Mouse (Mus musculus): Measurements from ENCODE around the gene Esr1. TPM values are rescaled to one million over a fixed set of nuclear protein-coding genes. Genes with fewer than 3 reads are reported as not detected.
"Not testable (repeated sequence)": the region's sequence is repeated elsewhere in the genome, so short reads cannot be mapped to it uniquely, and the experiment has no call there.

Gene Esr1
- total RNA-seq (2021), result 10 to 100 TPM; 28.7 to 32.2 TPM
- long read RNA-seq, experiment 1, partial matches to known transcripts, result 0 of 11 reads
- long read RNA-seq, experiment 1, other reads (novel, unspliced or antisense), result 11 of 11 reads
- long read RNA-seq, experiment 2, partial matches to known transcripts, result 0 of 12 reads
- long read RNA-seq, experiment 2, other reads (novel, unspliced or antisense), result 12 of 12 reads

DNA sequence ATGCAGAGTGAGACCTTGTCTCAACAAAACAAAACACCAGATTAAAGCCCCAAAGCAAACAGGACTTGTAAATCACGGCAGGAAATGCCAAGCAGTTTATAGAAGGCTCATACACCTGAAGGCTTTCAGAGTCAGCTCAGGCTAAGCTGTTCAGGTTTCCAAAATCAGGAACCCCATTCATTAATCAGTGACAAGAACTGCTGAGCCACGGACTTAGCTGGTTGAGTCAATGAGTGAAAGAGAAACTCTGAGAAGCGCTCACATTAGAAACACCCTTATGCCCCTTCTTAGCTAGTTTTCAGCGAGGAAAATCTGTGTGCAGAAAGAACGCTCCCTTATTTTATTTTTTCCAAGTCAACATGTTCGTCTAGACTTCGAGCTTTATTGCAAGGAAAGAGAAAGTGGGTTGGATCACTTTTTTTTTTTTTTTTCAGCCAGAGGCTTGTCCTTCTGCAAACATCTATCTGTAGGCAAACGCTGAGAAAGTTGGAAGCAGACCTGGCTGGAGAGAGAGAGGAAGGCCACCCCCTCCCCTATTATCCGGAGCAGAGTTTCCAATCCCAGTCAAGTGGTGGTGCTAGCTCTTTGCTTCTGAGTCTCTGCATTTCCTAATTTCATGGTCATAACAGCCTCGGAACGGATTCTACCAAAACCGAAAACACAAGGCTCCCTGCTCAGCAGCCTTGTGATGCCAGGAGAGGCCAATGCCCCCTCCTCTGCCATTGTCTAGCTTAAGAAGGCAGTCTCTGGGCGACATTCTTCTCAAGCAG is at the start of gene Esr1:
Esr1 (plus strand) TSS at position 208 of the 770 bp plus-strand sequence.
- intact Hi-C loops (cut with DNase I), result loop anchor here (5.0 kb wide), 2 partner anchors 101 to 461 kb away; no protein-coding TSS in a partner anchor
- peak in 1 of 2 experiments; percentile 25 for DNase-seq

DNA sequence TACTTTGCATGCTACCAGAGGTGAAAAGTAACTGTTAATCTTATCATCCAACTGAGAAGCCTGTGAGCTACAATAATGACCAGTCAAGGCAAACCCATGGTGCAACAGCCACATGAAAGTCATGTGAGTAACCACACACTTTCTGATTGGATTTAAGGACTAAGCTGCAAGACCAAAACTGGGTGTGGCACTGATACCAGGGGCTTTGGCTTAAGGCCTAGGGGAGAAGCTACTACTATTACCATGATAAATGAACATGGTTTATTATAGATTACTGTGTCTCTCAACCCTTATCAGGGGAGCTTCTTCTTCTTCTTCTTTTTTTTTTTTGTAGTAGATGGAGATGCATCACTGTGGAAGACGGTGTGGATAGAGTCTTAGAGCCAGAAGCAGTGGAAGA is 46.2 kb upstream of the Esr1 start:
- no peak for DNase-seq
- intact Hi-C loops (cut with DNase I), result no loop called here

DNA sequence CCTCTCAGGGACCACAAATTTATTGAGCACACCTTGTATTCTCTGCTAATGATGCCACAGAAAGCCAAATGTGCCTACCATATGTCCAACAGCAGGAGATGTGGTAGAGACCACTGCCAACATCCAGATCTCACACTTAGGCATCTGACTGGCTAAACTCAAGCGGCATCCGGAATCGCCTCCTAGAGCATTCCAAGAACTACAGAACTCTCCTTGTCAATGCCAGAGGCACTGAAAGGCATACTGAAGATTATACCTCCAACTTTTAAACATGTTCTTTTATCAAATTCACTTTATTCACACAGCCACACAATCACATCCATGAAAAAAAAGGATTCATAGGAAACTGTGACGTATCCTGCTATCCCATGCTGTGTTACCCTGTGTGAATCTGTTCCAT is 40.6 kb upstream of the Esr1 start:
- no peak for DNase-seq
- intact Hi-C loops (cut with DNase I), result no loop called here

DNA sequence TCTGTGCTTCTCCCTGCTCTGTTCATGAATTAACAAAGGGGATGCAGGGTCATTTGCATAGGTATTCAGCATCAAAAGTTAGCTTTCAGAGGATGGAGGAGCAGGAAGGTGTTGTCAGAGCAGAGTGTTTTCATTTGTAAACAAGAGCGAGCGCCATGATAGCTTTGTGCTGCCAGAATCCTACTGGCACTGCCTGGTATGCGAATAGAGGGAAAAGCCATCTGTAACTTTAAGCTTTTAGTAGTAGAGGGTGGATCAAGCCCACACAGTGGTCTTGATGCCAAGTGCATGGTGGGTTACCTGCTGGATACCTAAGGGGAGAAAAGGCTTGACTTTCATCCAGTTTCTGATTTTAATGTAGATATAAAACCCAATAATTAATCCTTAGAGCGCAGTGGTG is 40.1 kb upstream of the Esr1 start:
- intact Hi-C loops (cut with DNase I), result no loop called here
- no peak for DNase-seq

DNA sequence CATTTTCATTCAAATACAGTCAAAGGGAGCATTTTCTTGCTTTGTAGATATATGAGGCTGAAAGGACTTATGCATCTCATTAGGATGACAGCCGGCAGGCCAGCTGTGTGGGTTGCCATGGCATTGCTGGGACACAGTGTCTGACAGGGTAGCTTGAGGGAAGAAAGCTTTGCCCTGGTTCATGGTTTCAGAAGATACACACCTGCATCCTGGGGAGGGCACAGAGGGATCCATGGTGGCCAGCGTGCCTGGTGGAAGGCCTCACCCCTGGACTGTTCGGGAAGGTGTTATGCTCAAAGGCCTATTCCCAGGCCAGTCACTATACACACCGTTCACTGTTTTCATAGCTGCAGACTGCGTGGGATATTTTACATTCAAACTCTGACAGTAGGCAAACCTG is 29.5 kb upstream of the Esr1 start:
- DNase-seq, result no peak
- intact Hi-C loops (cut with DNase I), result no loop called here

DNA sequence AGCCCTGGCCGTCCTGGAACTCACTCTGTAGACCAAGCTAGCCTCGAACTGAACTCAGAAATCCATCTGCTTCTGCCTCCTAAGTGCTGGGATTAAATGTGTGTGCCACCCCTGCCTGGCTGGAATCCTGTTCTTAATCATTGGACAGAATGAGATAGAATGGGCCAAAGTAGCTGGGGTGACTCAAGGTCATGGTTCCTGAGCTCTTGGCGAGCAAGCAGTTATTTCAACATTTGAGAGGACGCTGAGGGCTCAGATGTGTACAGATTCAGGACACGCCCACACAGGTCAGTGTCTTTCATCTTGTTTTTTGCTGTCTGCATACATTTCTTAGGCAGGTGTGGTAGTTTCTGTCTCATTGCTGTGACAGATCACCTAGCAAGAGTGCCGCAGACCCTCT is 24.7 kb upstream of the Esr1 start:
- intact Hi-C loops (cut with DNase I), result no loop called here
- no peak for DNase-seq

DNA sequence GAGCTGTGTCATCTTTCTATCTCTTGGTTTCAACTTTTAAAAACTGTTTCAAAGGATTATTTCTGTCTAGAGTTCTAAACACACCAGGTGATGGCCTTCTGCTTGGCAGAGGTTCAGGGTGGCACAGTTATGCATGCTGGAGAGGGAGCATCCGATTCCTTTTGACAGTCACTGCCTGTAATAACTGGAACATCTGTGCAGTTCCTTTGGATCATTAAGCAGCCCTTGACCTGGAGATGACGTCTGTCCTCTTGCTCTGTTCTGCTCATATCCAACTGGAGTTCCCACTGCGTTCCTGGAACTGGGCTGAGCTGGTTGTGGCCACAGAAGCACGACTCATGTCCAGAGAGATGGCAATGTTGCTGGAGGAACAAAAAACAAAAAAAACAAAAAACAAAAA is 21.8 kb upstream of the Esr1 start:
- DNase-seq, result no peak
- intact Hi-C loops (cut with DNase I), result no loop called here

DNA sequence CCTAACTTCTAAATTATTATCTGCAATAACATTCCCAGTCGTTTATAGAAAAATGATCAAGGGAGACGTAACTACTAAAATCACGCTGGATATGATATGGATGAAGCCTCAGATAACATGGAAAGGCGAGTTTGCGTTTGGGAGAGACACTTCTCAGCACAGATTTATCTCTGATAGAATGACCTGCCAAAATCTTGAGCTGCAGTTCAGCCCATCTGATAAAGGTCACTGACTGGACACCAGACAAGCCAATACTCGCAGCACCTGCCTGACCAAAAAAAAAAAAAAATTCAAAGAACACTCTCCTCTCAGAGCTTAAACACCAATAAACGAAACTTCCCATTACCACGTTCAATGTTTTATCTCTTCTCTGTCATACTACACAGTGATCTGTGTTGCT is 20.4 kb upstream of the Esr1 start:
- DNase-seq, result no peak

DNA sequence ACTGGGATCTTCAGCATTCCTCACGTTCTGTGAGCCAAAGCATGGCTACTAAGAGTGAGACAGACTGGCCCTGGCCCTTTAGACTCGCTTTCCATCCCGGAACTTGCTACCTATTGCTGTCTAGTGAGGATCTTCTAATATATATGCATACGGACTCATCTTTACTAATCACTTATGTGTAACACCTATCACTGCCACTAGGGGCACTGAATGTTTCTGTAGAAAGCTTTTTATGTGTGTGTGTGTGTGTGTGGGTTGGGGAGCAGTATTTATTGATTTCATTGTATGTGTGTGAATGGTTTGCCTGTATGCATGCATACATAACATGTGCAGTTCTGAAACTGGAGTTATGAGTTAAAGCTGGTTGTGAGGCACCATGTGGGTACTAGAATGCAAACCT is 17.6 kb upstream of the Esr1 start:
- DNase-seq, result no peak
- intact Hi-C loops (cut with DNase I), result no loop called here

More for the DNA sequence above, 20.4 kb upstream of the Esr1 start:
- intact Hi-C loops (cut with DNase I), result no loop called here

DNA sequence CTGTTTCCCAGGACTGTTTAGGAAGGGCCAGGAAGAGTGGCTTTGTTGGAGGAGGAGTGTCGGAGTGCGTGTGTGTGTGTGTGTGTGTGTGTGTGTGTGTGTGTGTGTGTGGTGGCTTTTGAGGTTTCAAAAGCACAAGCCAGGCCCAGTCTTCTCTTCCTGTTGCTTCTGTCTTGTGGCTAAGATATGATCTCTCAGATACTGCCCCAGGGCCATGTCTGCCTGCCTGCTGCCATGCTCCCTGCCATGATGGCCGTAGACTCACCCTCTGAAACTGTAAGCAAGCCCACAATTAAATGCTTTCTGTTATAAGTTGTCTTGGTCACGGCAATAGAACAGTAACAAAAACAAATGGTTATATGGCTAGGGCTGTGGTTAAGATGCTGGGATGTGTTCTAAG is 14.2 kb upstream of the Esr1 start:
- intact Hi-C loops (cut with DNase I), result no loop called here
- no peak for DNase-seq

DNA sequence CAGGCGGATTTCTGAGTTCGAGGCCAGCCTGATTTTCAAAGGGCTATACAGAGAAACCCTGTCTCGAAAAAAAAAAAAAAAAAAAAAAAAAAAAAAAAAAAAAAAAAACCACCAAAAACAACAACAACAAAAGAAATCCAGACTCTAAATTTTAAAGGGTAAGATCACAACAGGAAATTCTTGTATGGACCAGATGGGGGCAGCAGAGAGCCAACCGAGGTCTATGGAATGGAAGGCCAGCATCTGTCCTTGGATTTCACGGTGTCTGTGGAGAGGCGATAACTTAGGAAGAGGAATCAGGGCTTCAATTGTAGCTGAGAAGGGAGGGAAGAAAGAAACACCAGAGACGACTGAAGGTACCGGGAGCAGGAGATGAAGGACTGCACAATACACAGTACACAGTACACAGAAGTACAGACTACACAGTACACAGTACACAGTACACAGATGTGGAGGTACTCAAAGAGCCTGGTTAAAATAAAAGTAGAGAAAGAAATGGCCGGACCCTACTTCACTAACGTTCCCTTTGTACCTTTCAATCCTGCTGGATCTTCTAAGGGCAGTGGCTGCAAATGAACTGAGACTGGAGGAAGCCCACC is 13.1 kb upstream of the Esr1 start:
- intact Hi-C loops (cut with DNase I), result no loop called here

DNA sequence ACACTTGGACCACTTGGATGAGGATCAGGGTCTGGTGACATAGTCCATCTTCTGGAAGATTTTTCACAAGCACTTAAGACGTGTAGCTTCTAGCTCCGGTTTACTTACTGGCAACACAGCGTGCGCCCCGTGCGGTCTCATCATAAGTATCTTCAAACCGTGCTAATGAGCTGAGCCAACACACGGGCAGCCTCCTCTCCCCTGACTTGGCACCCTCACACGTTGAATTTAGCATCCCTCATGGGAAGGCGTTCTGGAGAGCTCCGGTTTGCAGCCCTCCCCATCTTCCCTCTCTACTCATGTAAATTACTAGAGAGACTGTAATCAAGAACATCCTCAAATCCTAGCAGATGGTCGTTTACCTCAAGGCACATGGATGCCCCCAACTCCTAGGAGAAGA is 12.5 kb upstream of the Esr1 start:
- intact Hi-C loops (cut with DNase I), result no loop called here
- DNase-seq, result no peak

More for the DNA sequence above, 13.1 kb upstream of the Esr1 start:
- peak; percentile 28 to 61 for DNase-seq

DNA sequence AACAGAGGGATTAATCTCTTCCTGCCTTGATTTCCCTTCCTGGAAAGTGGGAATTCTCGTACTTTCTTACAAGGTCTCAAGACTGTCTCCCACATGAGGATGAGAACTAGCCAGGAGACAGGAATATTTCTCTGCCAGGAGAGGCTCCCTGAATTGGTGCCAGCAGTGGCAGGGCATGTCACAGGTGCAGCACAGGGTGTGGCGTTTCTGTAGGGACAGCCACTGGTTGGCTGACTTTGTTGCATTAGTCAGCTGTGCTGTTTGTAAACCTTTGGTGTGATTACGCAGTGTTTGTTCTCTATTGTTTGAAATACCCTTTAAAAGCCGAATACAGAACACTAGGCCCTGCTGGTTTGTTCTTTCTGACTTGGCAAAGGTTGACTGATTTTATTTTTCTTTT is 11.8 kb upstream of the Esr1 start:
- intact Hi-C loops (cut with DNase I), result no loop called here
- no peak for DNase-seq

DNA sequence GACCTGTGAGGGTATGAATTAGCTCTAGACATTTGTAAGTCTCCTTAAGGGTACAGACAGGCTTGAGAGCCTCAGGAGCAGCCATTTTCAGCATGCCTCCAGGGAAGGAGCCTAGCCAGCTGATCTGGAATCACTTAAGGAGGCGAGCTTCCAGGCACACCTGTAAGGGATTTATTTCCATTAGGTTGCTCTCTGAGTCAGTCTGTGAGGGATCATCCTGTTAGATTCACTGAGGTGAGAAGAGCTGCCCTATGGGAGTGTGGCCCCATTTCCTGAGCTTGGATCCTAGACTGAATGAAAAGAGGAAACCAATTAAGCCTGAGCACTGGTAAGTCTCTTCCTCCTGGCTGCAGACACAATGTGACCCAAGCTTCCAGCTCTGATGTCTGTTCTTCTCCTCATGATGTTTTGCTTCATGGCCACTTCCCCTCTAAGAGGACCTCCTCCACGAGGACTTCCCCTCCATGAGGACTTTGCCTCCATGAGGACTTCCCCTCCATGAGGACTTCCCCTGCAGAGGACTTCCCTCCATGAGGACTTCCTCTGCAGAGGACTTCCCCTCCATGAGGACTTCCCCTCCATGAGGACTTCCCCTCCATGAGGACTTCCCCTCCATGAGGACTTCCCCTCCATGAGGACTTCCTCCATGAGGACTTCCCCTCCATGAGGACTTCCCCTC is 10.5 kb upstream of the Esr1 start:
- intact Hi-C loops (cut with DNase I), result loop anchor here (5.0 kb wide), 1 partner anchor 561 kb away; no protein-coding TSS in a partner anchor
- no peak for DNase-seq

DNA sequence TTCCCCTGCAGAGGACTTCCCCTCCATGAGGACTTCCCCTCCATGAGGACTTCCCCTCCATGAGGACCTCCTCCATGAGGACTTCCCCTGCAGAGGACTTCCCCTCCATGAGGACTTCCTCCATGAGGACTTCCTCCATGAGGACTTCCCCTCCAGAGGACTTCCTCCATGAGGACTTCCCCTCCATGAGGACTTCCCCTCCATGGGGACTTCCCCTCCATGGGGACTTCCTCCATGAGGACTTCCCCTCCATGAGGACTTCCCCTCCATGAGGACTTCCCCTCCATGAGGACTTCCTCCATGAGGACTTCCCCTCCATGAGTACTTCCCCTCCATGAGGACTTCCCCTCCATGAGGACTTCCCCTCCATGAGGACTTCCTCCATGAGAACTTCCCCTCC is 9.8 kb upstream of the Esr1 start:
- DNase-seq, result not testable (repeated sequence)
- intact Hi-C loops (cut with DNase I), result loop anchor here (5.0 kb wide), 1 partner anchor 561 kb away; no protein-coding TSS in a partner anchor

DNA sequence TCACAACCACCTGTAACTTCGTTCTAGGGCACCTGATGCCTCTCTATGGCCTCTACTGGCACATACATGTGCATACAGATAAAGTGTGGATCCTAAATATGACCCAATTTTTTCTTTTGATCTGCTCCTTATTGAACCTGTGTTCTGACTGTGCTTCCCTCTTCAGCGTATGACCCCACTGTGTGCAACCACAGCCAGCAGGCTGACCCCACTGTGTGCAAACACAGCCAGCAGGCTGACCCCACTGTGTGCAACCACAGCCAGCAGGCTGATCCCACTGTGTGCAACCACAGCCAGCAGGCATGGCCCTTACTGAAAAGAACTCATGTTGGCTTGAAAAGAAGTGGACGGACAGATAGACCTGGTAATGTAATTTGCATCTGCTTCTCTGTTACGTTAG is 8.9 kb upstream of the Esr1 start:
- intact Hi-C loops (cut with DNase I), result loop anchor here (5.0 kb wide), 1 partner anchor 560 kb away; no protein-coding TSS in a partner anchor
- DNase-seq, result no peak

DNA sequence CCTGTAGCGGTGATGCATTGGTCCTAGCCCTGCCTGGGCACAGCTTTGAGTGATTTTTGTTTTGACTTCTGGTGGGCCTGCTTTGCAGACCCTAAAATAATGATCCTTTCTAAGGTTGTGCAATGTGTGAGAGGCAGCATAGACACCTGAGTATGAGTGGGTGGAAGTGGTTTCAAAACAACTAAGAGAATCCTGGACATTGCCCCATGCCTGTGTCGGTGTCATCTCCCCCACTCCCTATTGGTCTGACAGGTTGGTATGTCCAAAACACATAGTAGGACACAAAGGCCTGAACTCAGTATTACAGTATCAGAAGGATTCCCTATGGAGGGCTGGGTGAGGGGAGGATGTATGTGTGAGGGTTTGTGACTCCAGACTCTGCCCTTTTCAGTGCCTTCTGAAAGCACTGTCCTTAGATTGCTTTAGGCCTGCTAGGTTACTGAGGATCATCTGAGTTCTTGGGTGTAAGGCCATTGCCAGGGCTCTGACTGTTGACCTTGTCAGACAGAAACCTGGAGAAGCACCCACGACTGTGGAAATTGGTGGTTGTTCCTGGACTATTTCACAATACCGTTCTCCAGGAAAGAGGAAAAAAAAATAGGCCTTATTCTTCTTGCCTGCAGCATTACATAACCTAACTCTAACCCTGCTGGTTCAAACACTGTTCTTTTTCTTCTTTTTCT is 6.7 kb upstream of the Esr1 start:
- intact Hi-C loops (cut with DNase I), result loop anchor here (5.0 kb wide), 1 partner anchor 558 kb away; no protein-coding TSS in a partner anchor
- DNase-seq, result no peak

DNA sequence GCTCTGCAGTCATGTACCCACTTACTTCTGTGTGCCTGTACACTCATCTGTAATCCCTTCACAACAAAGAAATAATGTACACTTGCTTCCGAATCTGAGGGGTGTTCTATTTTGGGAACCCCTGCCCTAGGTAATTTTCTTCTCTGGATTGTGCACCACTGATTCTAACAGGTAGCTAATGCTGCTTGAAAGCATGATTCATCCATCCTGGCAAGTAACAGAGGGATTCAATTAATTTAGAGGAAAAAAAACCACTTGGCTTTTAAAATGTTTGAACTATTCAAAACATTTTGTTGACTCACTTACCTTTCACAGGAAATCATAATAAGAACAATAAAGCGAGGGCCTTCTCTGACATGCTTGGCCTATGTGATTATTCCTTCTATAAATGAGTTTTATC is 1.2 kb upstream of the Esr1 start:
- intact Hi-C loops (cut with DNase I), result loop anchor here (5.0 kb wide), 2 partner anchors 102 to 462 kb away; no protein-coding TSS in a partner anchor
- DNase-seq, result no peak

DNA sequence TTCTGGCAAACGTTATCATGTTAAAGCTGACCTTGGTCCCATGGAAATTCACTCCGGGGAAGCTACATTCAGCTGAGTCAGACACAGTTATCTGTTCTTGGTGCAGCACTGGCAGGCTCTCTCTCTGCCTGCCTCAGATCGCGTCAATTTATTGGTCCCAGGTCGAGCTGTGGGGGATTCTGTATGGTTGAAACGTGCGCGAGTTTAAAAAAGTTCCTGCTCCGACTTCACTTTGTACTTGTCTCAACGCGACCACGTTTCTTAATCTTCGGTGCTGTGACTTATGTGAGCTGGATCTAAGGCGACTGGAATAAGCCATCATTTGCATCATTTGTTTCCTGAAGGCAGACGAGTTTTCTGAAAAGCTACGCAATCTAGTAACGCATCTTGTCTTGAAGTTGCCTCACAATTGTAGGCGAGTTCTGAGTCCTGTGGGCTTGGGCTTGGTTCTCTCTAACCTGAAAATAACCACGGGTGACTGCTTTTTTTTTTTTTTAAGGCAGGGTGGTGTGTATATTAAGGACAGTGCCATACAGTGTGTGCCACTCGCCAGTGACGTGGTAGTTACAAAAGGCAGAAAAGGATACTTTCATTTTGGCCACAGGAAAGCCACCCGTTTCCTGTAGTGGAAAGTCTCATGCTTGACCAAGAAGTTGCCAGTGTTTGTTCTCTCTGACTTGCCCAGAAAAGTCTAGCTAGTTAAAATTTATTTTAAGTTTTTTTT is 1.1 kb downstream of the Esr1 start:
- intact Hi-C loops (cut with DNase I), result loop anchor here (5.0 kb wide), 2 partner anchors 100 to 460 kb away; no protein-coding TSS in a partner anchor
- peak in 1 of 2 experiments; percentile 29 for DNase-seq

DNA sequence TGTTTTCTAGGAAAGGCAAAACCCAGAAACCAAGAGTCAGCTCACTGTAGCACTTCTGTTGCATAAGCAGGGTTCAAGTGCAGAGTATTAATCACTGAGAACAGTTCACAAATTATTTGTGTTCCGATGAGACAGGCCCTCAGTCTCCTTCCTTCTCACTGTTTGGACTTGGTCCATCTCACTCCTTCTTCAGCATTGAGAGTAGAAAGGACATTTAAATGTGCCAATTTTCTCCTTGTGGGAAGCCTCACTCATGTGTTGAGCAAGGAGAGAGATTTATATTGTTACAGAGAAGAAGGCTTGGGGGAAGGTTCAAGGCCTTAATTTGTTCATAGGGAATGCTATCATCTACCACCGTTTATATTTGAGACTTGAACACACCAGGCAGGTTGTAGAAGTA is 6.6 kb downstream of the Esr1 start:
- DNase-seq, result no peak
- intact Hi-C loops (cut with DNase I), result no loop called here
